Mouse (Mus musculus) spleen, postnatal 10 days (tissue): Measurements from ENCODE around the gene Zfp771.
A peak's percentile ranks its signal among the peaks of the same experiment; 100 is the strongest.

Experiments used
- DNase-seq, 2 experiments: peaks; one replicate each; pipeline ENCODE4 v3.0.0; 2021 to 2022; ENCODE audit warnings: low spot score in 2 of 2

Gene Zfp771

GRCm38 (mm10) chr7:127253341-127253740, 9.3 kb downstream of the Zfp771 start:
- DNase-seq, result no peak

- DNase-seq, result peak; percentile 86 to 96
Observed at GRCm38 (mm10) chr7:127253821-127254769, 10.0 kb downstream of the Zfp771 start.

DNA sequence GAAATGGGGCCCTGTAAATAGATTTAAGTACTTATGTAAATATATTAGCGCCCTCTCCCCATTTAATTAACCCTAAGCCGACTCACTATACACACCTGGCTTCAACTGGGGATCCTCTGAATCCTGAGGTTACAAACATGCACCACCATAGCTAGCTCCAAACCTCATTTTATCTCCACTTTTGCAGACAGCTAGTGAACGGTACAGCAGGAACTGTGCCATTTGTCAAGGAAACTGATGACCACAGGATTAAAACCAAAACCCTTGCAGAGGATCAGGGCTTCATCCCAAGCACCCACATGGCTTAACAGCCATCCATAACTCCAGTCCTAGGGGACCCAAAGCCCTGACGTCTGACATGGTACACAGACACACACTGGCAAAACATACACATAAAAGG, 10.9 kb downstream of the Zfp771 start:
- DNase-seq, result no peak

DNA sequence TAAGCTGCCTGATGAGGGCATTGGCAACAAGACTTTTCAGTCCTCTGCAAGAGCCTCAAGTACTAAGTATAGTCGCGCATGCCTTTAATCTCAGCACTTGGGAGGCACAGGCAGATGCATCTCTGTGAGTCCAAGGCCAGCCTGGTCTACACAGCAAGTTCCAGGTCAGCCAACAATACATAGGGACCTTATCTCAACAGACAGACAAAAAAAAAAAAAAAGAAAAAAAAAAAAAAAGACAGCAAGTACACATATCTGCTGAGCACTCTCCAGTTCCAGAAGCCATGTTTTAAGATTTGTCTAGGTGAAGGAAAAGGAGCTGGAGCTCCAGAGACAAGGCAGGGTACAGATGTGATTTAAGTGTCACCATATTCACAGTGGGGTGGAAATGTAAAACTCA, 11.9 kb downstream of the Zfp771 start:
- DNase-seq, result no peak

- no peak for DNase-seq
Observed at GRCm38 (mm10) chr7:127256518-127256917, 12.4 kb downstream of the Zfp771 start.

DNA sequence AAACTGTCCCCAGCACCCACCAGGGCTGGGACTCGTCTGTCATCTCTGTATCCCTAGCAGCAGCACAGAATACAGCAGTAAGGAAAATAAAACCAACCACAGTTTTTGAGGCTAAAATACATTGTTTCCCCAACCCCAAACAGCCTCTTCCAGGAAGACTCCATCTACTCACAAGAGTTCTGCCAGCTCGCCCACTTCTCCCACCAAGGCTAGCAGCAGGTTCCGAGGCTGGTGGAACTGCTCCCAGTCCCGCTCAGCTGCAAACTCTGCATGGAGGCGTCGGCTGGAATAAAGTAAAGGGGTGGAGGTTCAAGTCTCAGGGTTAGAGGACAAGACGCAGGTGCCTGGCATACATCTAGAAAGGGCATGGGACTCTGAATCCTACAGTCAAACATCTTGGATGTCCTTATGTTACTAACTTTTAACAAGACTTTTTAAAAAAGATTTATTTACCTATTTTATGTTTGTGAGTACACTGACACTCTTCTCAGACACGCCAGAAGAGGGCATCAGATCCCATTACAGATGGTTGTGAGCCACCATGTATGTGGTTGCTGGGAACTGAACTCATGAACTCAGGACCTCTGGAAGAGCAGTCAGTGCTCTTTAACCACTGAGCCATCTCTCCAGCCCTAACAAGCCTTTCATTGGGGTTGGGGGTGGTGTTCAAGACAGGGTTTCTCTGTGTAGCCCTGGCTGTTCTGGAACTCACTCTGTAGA, 15.3 kb downstream of the Zfp771 start:
- no peak for DNase-seq

DNA sequence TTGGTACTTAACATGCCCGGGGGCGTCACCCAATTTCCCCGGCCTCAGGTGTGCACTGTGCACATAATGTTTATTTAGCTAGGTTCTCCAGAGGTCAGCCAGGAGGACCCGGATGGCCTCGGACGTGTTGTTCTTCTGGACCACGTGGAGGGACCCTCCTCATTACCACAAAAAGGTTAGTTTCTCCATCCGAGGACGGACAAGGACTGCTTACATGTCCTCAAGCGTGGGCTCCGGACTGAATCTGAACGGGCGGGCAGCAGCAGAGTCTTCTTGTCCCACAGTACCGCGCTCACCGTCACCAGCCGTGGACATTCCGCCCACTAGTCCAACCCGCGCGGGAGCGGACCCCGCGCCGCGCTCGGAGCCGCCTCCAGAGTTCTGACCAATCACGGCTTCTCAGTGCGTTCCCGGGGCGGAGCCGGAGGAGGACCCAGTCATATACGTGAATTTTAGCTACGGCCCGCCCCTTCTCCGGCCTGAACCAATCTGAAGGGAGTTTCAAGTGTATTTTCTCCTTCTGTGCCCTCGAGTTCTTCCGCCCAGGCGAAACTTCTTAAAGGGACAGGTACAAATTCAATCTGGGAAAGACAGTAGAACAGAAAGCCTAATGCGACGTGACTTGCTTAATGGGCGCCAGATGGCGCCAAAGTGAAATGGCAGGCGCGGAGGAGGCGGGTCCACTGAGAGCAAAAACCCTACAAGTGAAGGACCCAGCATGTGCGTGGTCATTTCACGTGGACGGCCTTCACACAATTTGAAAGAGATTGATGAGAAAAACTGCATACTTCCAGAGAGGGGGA, 16.4 kb downstream of the Zfp771 start, which contains the start of gene Dctpp1:
Gene Dctpp1, minus strand, starts transcription at position 401 of the 803 bp plus-strand sequence.
- DNase-seq, result peak; percentile 91 to 97

DNA sequence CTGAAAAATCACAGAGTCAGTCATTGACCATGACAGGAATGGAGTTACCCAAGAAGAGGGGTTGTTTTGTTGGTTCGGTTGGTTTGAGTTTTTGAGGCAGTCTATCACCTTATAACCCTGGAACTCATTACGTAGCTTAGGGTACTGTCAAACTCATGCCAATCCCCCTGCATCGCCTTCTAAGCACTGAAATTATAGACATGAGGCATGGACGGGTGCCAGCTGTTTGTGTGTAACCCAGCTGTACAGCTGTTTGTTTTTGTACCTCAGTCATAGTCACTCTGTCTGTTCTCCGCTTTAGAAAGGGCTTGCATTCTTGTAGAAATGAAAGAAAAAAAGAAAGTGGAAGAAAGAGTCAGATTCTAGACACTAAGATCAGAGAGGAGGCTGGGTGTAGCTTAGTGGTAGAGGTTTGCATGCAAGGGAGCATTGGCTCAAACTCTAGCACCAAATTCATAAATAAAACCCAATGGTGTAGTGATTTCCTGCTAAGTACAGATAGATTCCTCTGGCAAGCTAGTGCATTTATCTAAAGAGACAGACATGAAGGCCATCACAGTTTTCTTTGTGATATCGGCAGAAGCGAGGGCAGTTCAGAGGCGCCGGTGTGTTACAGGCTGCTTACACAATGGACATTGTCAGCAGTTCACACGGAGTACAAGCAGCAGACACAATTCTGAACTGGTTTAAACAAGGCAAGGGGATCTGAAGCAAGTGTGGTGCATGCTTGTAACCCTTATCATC, 18.3 kb downstream of the Zfp771 start:
- DNase-seq, result no peak

GRCm38 (mm10) chr7:127263526-127263925, 19.5 kb downstream of the Zfp771 start:
- DNase-seq, result no peak

- no peak for DNase-seq
Observed at GRCm38 (mm10) chr7:127270256-127270655, 26.2 kb downstream of the Zfp771 start.

GRCm38 (mm10) chr7:127270666-127271065, 26.6 kb downstream of the Zfp771 start:
- no peak for DNase-seq

GRCm38 (mm10) chr7:127271093-127271492, 27.0 kb downstream of the Zfp771 start:
- DNase-seq, result no peak

DNA sequence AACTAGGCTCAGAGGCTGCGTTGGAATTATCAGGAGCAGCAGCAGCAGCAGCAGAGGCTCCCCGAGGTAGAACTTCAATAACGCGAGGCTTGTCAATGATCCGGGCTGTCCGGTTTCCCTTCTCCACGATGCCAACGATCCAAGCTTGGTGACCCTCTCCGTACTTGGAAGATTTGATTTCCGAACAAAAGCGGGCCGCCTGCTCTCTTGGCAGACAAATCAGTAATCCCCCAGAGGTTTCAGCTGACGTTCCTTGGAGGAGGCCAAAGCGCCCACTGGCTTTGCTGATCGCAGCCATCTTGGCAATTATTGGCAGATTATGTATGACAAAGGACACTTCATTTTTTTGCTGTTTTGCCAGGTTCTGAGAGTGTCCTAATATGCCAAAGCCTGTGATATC, 28.5 kb downstream of the Zfp771 start:
- DNase-seq, result no peak

- no peak for DNase-seq
Observed at GRCm38 (mm10) chr7:127273118-127273923, 29.2 kb downstream of the Zfp771 start.

DNA sequence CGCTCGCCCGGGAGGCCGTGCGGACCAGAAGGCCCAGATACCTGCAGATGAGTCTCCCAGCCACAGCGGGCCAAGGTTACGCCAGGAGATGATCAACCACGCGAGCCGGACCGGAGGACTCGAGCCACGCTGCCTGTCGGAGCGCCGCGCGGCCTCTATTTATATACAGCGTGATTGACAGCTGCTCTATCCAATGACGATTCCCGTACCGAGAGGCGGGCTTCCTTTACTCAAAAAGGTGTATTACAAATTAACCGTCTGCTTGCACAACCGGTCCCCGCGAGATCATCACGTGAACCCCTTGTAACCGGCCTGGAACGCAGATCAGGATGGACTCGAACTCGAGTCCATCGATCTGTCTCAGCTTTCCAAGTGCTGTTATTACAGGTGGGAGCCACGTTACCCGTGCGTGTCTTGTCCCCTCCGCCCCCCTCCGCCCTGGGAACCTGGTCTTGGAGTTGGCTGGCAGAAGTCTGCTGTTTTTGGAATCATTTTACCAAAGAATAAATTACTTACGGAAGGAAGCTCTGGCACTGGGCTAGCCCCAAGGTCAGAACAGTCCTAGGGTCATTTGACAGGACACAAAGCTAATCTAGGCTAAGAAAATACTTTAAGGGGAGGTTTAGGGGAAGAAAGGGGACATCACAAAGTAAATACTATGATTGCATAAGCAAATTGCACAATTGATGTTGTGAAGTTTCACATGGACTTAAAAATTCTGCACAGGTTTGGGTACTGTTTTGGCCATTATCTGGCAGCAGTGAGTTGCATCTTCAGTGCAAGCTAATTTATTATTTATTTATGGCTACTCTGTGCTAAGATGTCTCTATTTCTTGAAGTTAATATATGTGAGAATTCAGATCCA, 30.1 kb downstream of the Zfp771 start, which contains the start of gene Sephs2:
Gene Sephs2, minus strand, starts transcription at position 131 of the 865 bp plus-strand sequence.
- peak; percentile 95 to 97 for DNase-seq

GRCm38 (mm10) chr7:127276519-127276961, 32.5 kb downstream of the Zfp771 start:
- no peak for DNase-seq

- DNase-seq, result peak in 1 of 2 experiments; percentile 75
Observed at GRCm38 (mm10) chr7:127278311-127278710, 34.2 kb downstream of the Zfp771 start.

DNA sequence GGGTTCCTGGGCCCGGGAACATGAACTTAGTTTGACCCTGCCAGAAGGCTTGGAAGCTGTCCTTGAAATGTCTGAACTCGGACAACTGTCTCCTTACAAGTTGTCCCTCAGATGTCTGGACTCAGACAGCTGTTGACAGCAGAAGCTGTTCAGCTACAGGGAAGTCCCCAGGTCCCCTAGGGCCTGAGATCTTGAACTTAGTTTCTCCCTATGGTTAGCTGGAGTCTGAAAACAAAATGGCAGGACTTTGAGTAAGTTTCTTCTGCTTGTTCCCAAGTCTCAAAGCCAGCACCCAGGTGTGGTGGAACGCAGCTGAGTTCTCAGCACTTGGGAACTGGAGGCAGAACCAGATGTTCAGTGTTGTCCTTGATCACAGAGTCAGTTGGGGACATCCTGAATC, 36.0 kb downstream of the Zfp771 start:
- DNase-seq, result no peak

DNA sequence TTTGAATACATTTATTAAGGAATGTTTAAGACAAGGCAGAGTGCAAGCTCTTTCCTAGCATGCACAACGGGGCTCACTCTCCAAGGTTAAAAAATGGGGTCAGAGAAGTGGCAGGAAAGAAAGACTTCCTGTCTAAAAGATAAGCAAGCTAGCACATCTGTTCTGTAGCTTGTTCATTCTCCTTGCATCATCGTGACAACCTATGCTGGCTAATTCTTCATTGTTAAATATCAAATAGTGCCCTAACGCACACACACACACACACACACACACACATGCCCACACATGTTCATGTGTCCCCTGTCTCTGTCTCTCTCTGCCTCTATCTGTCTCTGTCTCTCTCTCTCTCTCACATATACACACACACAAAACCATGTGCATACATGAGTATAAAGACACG, 37.0 kb downstream of the Zfp771 start:
- DNase-seq, result no peak
